Comparison of ENCODE assay signal across 11 mouse cellular contexts in the genomic region with DNA sequence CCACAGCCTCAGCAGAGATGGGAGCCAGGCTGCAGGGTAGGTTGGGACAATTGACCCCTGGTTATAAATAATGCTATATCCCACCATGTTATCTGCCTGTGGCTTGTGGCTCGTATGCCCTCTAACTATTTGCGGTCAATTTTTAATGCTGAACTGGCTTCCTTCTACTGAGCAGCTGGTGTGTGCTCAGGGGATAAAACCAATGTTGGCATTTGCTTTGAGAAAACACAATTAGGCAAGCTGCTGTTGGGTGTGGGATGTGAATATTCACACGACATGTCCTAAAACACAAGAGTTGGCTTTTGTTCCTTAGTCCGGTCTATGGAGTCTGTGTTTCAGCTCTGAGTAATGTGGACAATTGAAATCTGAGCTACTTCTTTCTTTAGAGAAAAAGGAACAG.
DNase-seq lines count a peak whose midpoint lies in the region; ATAC-seq and TF ChIP-seq lines count a peak whose summit lies in the region.
"Had no signal": no experiment of that assay in that cellular context is flagged by ENCODE, and none has a peak within 500 bp of the region (broad histone marks: within the 10 kb centered on the region; RNA-seq: fewer than 3 reads in every experiment).

No protein-coding gene starts in this region.

- WGBS in embryonic facial prominence, embryonic 12.5 days, result 73% methylated on average over 4 of the region's 4 CpGs
- WGBS in hindbrain, embryonic 13.5 days, result 24% methylated on average over 4 of the region's 4 CpGs
- WGBS in midbrain, postnatal 0 days, result 32% methylated on average over 4 of the region's 4 CpGs
- 60% methylated on average over 4 of the region's 4 CpGs for WGBS in intestine, embryonic 15.5 days

- no peak overlapping the region for H3K4me2 ChIP-seq in embryonic facial prominence, embryonic 12.5 days (replicated peaks)
- no peak overlapping the region for H3K4me2 ChIP-seq in hindbrain, embryonic 13.5 days
- no peak overlapping the region for H3K4me2 ChIP-seq in midbrain, postnatal 0 days (ENCODE audit: low read depth, low read length, poor library complexity, severe bottlenecking)
- no peak overlapping the region for H3K4me2 ChIP-seq in intestine, embryonic 15.5 days (replicated peaks)

- H3K9ac ChIP-seq in embryonic facial prominence, embryonic 12.5 days, result no peak overlapping the region
- no peak overlapping the region for H3K9ac ChIP-seq in hindbrain, embryonic 13.5 days
- H3K9ac ChIP-seq in midbrain, postnatal 0 days (replicated peaks; ENCODE audit: low read length, poor library complexity, severe bottlenecking), result no peak overlapping the region
- no peak overlapping the region for H3K9ac ChIP-seq in intestine, embryonic 15.5 days
- H3K9ac ChIP-seq: stomach, embryonic 15.5 days had no signal

- no peaks in the 10 kb centered on the region for H3K27me3 ChIP-seq in embryonic facial prominence, embryonic 12.5 days
- no peaks in the 10 kb centered on the region for H3K27me3 ChIP-seq in hindbrain, embryonic 13.5 days
- H3K27me3 ChIP-seq in midbrain, postnatal 0 days (ENCODE audit: insufficient read depth, low read length), result no peaks in the 10 kb centered on the region
- H3K27me3 ChIP-seq in intestine, embryonic 15.5 days (replicated peaks), result no peaks in the 10 kb centered on the region
- H3K27me3 ChIP-seq: stomach, embryonic 15.5 days had no signal

- peak overlapping the region; percentile 54 for H3K27ac ChIP-seq in embryonic facial prominence, embryonic 12.5 days
- peak overlapping the region; percentile 96 for H3K27ac ChIP-seq in hindbrain, embryonic 13.5 days
- peak overlapping the region; percentile 90 for H3K27ac ChIP-seq in midbrain, postnatal 0 days (ENCODE audit: low read depth, low read length)
- no peak overlapping the region for H3K27ac ChIP-seq in intestine, embryonic 15.5 days
- H3K27ac ChIP-seq: stomach, embryonic 15.5 days had no signal

- no peaks in the 10 kb centered on the region for H3K9me3 ChIP-seq in embryonic facial prominence, embryonic 12.5 days
- no peaks in the 10 kb centered on the region for H3K9me3 ChIP-seq in hindbrain, embryonic 13.5 days
- no peaks in the 10 kb centered on the region for H3K9me3 ChIP-seq in midbrain, postnatal 0 days (ENCODE audit: low read length)
- H3K9me3 ChIP-seq in intestine, embryonic 15.5 days, result no peaks in the 10 kb centered on the region
- H3K9me3 ChIP-seq: stomach, embryonic 15.5 days had no signal

- H3K4me1 ChIP-seq in embryonic facial prominence, embryonic 12.5 days, result peaks cover 19% of the 10 kb centered on the region
- peaks cover 46% of the 10 kb centered on the region for H3K4me1 ChIP-seq in hindbrain, embryonic 13.5 days (replicated peaks)
- H3K4me1 ChIP-seq in midbrain, postnatal 0 days (ENCODE audit: insufficient read depth, low read length), result peaks cover 15% of the 10 kb centered on the region; the same call in 1 of the 2 replicates
- peaks cover 7% of the 10 kb centered on the region; the same call in 1 of the 2 replicates for H3K4me1 ChIP-seq in intestine, embryonic 15.5 days (replicated peaks)

- TF ChIP-seq CTCF in midbrain, postnatal 0 days (IDR thresholded peaks at IDR 0.05), result no peak

- H3K4me3 ChIP-seq in embryonic facial prominence, embryonic 12.5 days, result no peak overlapping the region
- no peak overlapping the region for H3K4me3 ChIP-seq in hindbrain, embryonic 13.5 days
- H3K4me3 ChIP-seq in midbrain, postnatal 0 days (ENCODE audit: low read depth, low read length), result no peak overlapping the region
- no peak overlapping the region for H3K4me3 ChIP-seq in intestine, embryonic 15.5 days (replicated peaks)
- H3K4me3 ChIP-seq: stomach, embryonic 15.5 days had no signal

- peak; percentile 41 for DNase-seq in embryo, embryonic 10.5 days (ENCODE audit: low spot score)
- no peak for DNase-seq in embryo, embryonic 10 days (ENCODE audit: low spot score)
- DNase-seq in midbrain, postnatal 0 days (ENCODE audit: low spot score), result peak; percentile 39
- no peak for DNase-seq in thymus, postnatal 14 days
- DNase-seq in kidney, adult 8-10 months, result no peak
- DNase-seq: lung, postnatal 4 days had no signal

- no peak for ATAC-seq in embryonic facial prominence, embryonic 12.5 days (ENCODE audit: insufficient number of reproducible peaks, insufficient read depth, low FRiP score, low TSS enrichment)
- ATAC-seq in hindbrain, embryonic 13.5 days (ENCODE audit: low FRiP score), result no peak
- no peak for ATAC-seq in midbrain, postnatal 0 days (ENCODE audit: low FRiP score)
- ATAC-seq in intestine, embryonic 15.5 days, result no peak
- ATAC-seq: intestine, postnatal 0 days had no signal

- no peaks in the 10 kb centered on the region for H3K36me3 ChIP-seq in embryonic facial prominence, embryonic 12.5 days
- no peaks in the 10 kb centered on the region for H3K36me3 ChIP-seq in hindbrain, embryonic 13.5 days
- H3K36me3 ChIP-seq in midbrain, postnatal 0 days (ENCODE audit: insufficient read depth, low read length), result no peaks in the 10 kb centered on the region
- H3K36me3 ChIP-seq in intestine, embryonic 15.5 days, result no peaks in the 10 kb centered on the region
- H3K36me3 ChIP-seq: stomach, embryonic 15.5 days had no signal

Comparison
In these comparisons a context has a peak if more than half of its experiments do, and no peak if none do; other contexts are left out.
1. DNase-seq: peak in embryo, embryonic 10.5 days (single experiment) and midbrain, postnatal 0 days (single experiment); none in embryo, embryonic 10 days (single experiment), thymus, postnatal 14 days (single experiment) and kidney, adult 8-10 months (0 of 2).